Mouse (Mus musculus) myocyte (in vitro differentiated cells): ENCODE data around the gene Ino80d.

Source experiments
- CEBPB ChIP-seq: IDR thresholded peaks from 2 replicates; pipeline ENCODE4 v1.6.1; 2011; ENCODE audit warnings: mild to moderate bottlenecking, moderate library complexity; ENCODE audit not compliant: poor library complexity, insufficient read depth, severe bottlenecking
- E2F4 ChIP-seq: IDR thresholded peaks from one replicate; pipeline ENCODE4 v1.6.1; 2011; ENCODE audit warnings: mild to moderate bottlenecking, control low read depth, moderate library complexity; ENCODE audit not compliant: insufficient read depth
- MYOG ChIP-seq, 3 experiments: IDR thresholded peaks; one replicate each; pipeline ENCODE4 v1.6.1; 2011; ENCODE audit warnings: control low read depth in 2 of 3, low read depth in 2 of 3, mild to moderate bottlenecking in 2 of 3; ENCODE audit not compliant: insufficient read length in 2 of 3, control insufficient read depth in 1 of 3, insufficient read depth in 1 of 3
- POLR2A ChIP-seq: IDR thresholded peaks from one replicate; pipeline ENCODE4 v1.6.1; 2011; ENCODE audit warnings: low read depth, mild to moderate bottlenecking, control low read depth, moderate library complexity; ENCODE audit not compliant: insufficient read length
- POLR2AphosphoS2 ChIP-seq: IDR thresholded peaks from one replicate; pipeline ENCODE4 v1.6.1; 2011; ENCODE audit warnings: low read depth, control low read depth; ENCODE audit not compliant: insufficient read length
- REST ChIP-seq: IDR thresholded peaks from one replicate; pipeline ENCODE4 v1.6.1; 2011; ENCODE audit warnings: mild to moderate bottlenecking, control low read depth, moderate library complexity; ENCODE audit not compliant: insufficient read depth, insufficient read length

GRCm38 (mm10) chr1:63112865-63113261, 1.6 kb downstream of the Ino80d start:
- TF ChIP-seq POLR2A (no peak), E2F4 (no peak), POLR2AphosphoS2 (no peak), CEBPB (no peak), MYOG (IDR thresholded peaks at IDR 0.05; ENCODE audit: control insufficient read depth in 1 of 3, insufficient read depth in 1 of 3, insufficient read length in 2 of 3, low read depth in 2 of 3) (no peak), REST (no peak)
